Mouse (Mus musculus) cerebellum, postnatal 4 days (tissue): Measurements from ENCODE around the gene Fbxw8.

Experiments
- DNase-seq, 2 experiments: peaks; one replicate each; pipeline ENCODE4 v3.0.0; 2022; ENCODE audit warnings: low spot score in 2 of 2, mixed read lengths in 1 of 2

Fbxw8 gene

GRCm38 (mm10) chr5:118156976-118157375, 1.7 kb upstream of the Fbxw8 start:
- no peak for DNase-seq

- DNase-seq, result no peak
Measured at GRCm38 (mm10) chr5:118155565-118155947, 292 bp upstream of the Fbxw8 start.

- no peak for DNase-seq
Measured at GRCm38 (mm10) chr5:118149711-118150110, 5.6 kb downstream of the Fbxw8 start.

- DNase-seq, result no peak
Measured at GRCm38 (mm10) chr5:118147264-118147663, 8.0 kb downstream of the Fbxw8 start.

- DNase-seq, result no peak
Measured at GRCm38 (mm10) chr5:118145999-118146679, 9.1 kb downstream of the Fbxw8 start.

GRCm38 (mm10) chr5:118145458-118145857, 9.8 kb downstream of the Fbxw8 start:
- no peak for DNase-seq

- DNase-seq, result no peak
Measured at GRCm38 (mm10) chr5:118144770-118145169, 10.5 kb downstream of the Fbxw8 start.

- no peak for DNase-seq
Measured at GRCm38 (mm10) chr5:118144327-118144726, 10.9 kb downstream of the Fbxw8 start.

- no peak for DNase-seq
Measured at GRCm38 (mm10) chr5:118143211-118144026, 11.8 kb downstream of the Fbxw8 start.

GRCm38 (mm10) chr5:118142471-118142870, 12.8 kb downstream of the Fbxw8 start:
- no peak for DNase-seq

GRCm38 (mm10) chr5:118139630-118140029, 15.6 kb downstream of the Fbxw8 start:
- DNase-seq, result no peak

GRCm38 (mm10) chr5:118136391-118136790, 18.9 kb downstream of the Fbxw8 start:
- no peak for DNase-seq

GRCm38 (mm10) chr5:118128651-118129050, 26.6 kb downstream of the Fbxw8 start:
- no peak for DNase-seq

GRCm38 (mm10) chr5:118128208-118128607, 27.1 kb downstream of the Fbxw8 start:
- no peak for DNase-seq

GRCm38 (mm10) chr5:118126671-118127070, 28.6 kb downstream of the Fbxw8 start:
- no peak for DNase-seq

- no peak for DNase-seq
Measured at GRCm38 (mm10) chr5:118123096-118123495, 32.2 kb downstream of the Fbxw8 start.

GRCm38 (mm10) chr5:118121928-118122327, 33.3 kb downstream of the Fbxw8 start:
- no peak for DNase-seq

- DNase-seq, result no peak
Measured at GRCm38 (mm10) chr5:118120670-118121069, 34.6 kb downstream of the Fbxw8 start.

- no peak for DNase-seq
Measured at GRCm38 (mm10) chr5:118118922-118119321, 36.3 kb downstream of the Fbxw8 start.

- no peak for DNase-seq
Measured at GRCm38 (mm10) chr5:118118351-118118750, 36.9 kb downstream of the Fbxw8 start.

- DNase-seq, result peak in 1 of 2 experiments; percentile 58
Measured at GRCm38 (mm10) chr5:118113617-118114016, 41.6 kb downstream of the Fbxw8 start.

- no peak for DNase-seq
Measured at GRCm38 (mm10) chr5:118113043-118113442, 42.2 kb downstream of the Fbxw8 start.

- DNase-seq, result no peak
Measured at GRCm38 (mm10) chr5:118108794-118109440, 46.3 kb downstream of the Fbxw8 start.
